Mouse (Mus musculus) ES-Bruce4 (cell line): ENCODE measurements around the gene Bicd2.

Source experiments
- CTCF ChIP-seq: IDR thresholded peaks from one replicate; pipeline ENCODE4 v1.8.1; 2011; ENCODE audit warnings: low read depth, low read length
- EP300 ChIP-seq: IDR thresholded peaks from 2 replicates; pipeline ENCODE4 v1.6.1; 2011; ENCODE audit warnings: low read depth, low read length; ENCODE audit not compliant: insufficient read depth
- POLR2A ChIP-seq: IDR thresholded peaks from one replicate; pipeline ENCODE4 v1.8.1; 2011; ENCODE audit warnings: low read length; ENCODE audit not compliant: insufficient read depth

DNA sequence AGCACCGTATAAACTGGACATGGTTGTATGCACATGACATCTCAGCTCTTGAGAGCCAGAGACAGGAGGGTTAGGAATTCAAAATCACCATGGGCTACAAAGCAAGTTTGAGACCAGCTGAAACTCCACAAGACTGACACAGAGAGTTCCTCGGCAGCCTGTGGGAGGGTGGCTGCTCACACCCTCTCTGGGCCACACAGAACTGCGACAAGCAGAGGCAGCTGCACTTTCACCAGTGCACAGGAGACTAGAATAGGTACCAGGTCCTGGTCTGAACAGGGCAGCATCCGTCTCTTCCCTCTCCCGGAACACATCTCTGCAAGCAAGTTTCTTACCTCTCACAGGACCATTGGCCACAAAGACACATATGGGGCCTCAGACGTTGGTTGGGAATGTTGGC lies 23.9 kb upstream of the Bicd2 start:
- TF ChIP-seq CTCF, result no peak
- no peak for TF ChIP-seq POLR2A
- TF ChIP-seq EP300, result no peak
